Mouse (Mus musculus): ENCODE measurements around the gene Nfam1.

Gene Nfam1

DNA sequence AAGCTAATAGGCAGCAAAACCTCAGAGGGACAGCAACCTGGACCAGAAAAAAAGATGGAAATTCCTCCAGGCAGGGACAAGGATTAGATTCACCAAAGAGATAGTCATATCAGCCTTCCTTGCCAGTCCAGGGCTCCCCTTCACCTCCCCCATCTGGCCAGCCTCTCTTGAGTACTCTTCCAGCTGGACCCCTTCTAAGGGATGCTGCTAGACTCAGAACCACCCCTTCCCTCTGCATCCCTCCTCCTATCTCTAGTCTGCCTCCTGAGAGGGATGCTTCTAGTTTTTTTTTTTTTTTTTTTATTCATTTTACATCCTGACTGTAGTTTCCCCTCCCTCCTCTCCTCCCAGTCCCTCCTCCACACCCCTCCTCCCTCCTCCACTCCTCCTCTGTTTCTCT, 36.7 kb downstream of the Nfam1 start:
- in situ Hi-C loops (cut with MboI; ENCODE audit: low sequenced_read_pairs) = no loop called here

DNA sequence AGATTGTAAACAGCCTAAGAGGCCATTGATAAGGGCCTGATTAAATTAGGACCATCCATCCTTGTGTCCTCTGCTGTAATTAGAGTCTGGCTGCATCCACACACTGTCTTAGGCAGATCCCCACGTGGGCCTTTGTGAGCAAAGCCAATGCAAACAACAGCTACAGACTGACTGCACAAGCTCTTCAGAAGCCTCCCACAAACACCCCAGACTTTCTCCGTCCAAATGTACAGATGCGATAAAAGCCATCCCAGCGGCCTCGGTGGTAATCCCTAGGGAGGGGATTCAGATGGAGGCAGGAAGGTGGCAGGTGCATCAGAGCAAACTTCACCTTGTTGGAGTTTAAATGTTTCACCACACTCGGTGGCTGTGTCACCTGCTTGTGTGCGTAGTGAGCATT, 37.9 kb downstream of the Nfam1 start:
- in situ Hi-C loops (cut with MboI; ENCODE audit: low sequenced_read_pairs) = no loop called here

DNA sequence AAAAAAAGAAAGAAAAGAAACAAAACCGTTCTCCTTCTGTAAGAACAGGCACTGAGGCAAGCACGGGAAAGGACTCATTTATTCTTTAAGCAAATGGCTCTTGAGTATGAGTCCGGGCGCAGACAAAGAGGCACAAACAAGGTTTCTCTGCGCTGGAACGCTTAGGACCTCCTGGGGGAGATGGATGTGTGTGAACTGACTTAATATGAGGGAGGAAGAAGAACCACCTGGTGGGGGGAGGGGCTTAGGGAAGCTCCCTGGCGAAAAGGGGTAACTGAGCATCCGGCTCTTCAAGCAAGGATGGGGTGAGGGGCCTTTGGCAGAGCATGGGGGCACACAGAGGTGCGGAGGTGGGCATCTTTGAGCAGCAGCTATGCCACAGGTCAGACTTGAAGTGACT, 40.2 kb downstream of the Nfam1 start:
- in situ Hi-C loops (cut with MboI; ENCODE audit: low sequenced_read_pairs) = no loop called here

DNA sequence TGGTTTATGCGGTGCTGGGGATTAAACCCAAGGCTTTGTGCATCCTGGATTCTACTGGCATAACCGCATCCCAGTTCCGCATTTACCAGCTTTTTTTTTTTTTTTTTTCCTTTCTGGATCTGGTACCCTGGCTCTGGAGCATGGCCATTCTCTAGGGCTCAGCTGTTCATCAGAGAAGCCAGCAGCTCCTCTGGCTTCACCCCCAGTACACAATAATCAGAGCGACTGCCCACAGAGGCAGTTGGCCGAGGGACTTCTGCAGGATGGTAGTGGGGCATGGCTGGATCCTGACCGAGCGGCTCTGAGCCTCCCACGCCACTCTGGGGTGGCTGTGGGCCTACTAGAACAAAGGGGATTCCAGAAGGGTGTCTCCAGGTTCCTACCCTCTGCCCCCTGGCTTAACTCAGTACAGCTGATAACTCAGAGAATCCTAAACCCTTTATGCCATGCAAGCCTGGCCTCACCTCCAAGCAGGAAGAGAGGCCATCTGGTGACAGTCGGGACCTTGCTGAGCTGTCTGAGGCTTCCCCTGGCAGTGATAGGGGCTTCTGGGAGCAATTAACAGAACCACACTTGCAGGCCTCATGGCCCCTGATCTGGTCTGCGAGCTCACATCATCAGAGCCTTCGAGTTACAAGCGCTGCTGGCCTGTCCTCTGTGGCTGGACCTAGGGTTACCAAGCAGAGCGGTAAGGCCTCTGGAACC, 40.9 kb downstream of the Nfam1 start:
- in situ Hi-C loops (cut with MboI; ENCODE audit: low sequenced_read_pairs) = no loop called here

DNA sequence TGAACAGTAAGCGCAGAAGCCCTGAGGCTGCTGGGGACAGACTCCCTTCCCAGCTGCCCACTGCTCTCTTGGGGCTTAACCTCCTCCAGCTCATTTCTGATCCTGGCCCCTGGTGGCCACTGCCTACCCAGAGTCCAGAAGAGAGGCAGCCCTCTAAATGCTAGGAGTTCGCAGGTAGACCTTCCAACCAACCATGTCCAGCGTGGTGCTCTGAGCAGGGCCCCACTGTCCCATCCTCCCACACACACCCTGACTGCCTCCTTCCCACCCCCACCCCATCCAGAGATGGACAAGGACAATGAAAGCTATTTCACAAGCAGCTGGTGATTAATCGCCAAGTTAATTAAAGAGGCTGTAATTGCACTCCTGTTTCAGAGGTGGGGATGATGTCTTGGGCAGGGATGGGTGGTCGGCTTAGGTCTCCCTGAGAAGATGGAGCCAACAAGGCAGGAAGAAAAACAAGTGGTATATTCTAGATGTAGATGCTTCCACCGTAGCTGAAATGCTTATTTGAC, 43.9 kb downstream of the Nfam1 start:
- in situ Hi-C loops (cut with MboI; ENCODE audit: low sequenced_read_pairs) = no loop called here

DNA sequence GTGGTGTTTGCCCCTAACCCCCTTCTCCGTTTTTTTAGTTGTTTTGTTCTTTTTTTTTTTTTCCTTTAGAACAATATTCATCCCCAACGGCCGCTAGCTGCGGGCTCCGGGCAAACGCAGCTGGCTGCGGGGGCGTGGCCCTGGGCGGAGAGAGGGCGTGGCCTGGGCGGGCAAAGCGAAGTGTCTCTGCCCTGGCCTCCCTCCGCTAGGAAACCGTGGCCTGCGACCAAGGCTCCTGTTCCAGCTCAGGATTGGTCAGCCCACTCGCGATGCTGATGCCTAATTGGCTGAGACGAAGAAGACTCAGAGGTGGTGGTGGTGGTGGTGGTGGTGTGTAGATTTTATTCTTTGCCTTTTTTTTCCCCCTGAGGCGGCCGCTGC, 45.4 kb downstream of the Nfam1 start, which contains the start of gene Tcf20:
Gene Tcf20 (minus strand): TSS at position 141 of the 381 bp plus-strand sequence.
- in situ Hi-C loops (cut with MboI; ENCODE audit: low sequenced_read_pairs) = no loop called here

DNA sequence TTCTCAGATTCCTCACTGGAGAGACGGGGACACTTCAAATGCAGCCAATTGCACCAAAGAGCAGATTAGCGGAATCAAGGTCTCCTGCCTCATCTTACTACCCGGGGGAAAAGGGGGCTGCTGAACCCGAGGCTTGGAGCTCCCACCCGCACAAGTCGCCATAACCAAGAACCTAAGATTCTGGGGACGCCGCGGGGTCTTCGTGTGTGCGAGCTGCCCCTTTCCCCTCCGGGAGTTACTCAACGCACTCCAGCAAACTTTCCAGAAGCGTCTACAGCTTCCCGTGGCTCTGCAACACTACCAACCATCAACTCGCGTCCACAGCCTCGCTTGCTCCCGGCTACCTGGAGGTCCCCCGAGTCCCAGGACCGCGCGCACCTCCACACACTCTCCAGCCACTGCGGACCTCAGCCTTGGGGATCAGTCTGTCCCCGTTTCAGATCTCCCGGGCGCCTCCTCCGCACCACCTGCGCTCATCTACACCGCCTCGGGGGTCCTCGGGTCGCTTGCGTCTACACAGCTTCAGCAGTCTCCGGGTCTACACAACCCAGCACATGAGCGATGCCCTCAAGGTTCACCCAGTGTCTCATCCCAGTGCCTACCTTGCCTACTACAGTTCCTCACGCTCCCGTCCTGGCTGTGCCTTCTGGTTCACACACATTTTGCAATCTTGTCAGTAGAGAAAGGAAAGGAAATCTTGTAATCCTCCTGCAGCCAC, 45.9 kb downstream of the Nfam1 start:
- in situ Hi-C loops (cut with MboI; ENCODE audit: low sequenced_read_pairs) = no loop called here

DNA sequence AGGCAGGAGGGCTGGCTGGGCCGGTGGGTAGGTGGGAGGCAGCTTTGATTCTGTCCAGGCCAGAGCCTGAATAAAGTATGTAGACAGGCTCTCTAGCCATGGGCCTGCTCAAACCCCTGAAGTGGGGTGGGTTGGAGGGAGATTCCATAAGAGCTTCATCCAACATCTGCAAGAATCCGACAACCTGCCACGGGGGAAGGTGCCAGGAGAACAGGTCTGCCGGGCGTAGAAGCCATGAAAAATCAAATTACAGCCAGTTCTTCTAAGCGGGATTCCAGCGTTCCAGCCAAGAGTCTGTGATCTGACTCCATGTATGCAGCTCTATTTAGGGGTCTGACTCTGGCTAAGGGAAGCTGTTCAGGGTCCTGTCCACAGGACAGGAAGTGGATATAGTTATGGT, 48.5 kb downstream of the Nfam1 start:
- in situ Hi-C loops (cut with MboI; ENCODE audit: low sequenced_read_pairs) = no loop called here

DNA sequence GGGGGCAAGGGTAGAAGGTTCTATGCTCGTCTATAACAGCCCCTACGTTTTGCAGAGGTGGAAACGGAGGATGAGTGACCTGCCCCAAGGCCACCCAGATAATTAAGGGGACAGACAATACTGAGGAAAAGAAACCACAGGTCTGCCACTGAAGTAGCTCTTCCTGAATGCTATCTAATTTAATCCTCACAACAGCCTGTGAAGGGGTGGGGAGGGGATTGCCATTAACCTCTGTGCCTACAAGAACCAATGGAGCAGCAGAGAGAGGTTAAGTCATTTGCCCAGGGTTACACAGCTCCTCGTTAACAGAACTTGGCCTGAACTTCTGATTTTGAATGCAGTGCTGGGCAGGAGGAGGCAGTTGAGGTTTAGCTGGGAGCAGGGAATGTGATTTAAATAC, 49.0 kb downstream of the Nfam1 start:
- in situ Hi-C loops (cut with MboI; ENCODE audit: low sequenced_read_pairs) = no loop called here

DNA sequence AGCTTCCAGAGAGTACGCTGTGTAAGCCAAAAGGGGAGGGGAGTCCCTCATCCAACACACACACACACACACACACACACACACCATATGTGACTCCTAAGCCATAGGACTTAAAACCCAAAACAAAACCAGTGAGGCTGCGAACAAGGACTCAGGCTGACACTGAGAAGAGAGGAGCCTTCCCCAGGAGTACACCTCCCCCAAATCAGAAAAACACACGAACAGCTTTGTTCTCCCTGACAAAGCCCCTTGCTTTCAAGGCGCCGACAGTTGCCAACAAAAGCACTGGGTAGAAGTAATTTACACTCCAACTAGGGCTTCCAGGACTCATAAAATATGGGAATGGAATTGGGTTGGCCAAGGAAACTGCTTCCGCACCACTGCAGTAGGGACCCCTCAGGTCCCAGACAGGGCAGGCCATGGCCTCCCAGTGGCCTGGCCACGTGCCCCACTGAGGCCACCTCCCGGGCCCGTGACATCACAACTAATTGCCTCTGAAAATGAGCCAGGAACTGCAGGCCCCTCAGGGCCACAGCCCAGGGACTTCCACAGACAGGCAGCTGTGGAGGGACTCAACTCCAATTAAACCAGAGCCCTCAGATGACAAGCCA, 49.6 kb downstream of the Nfam1 start:
- in situ Hi-C loops (cut with MboI; ENCODE audit: low sequenced_read_pairs) = no loop called here

DNA sequence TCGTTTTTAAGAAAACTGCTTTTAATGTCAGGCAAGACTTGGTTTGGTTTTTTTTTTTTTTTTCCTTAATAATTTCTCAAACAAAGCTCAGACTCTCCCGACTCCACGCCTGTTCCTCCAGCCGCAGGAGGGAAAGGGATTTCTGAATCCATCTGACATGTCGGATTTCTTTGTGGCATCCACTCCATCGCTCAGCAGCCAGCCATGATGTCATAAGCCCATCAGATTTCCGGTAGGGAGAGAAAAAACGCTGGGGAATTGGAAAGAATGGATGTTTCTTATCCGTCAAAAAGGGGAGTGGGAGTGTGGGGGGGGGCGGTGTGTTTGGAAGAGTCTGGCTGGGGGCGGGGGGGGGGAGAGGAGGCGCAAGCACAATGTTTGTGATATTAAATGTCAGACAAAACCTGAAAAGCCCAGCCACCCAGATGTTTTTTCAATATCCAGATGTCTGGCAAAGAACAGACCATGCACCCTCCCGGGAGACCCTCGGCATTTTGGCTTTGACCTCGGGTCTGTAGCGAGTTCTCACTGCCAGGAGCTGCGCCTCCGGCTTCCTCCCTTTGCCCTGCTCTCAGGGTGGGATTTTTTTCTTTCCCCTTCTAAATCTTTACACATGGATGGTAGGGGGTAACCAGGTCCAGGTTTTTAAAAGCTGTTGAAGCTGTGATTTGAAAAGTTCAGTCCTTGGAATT, 50.2 kb downstream of the Nfam1 start:
- in situ Hi-C loops (cut with MboI; ENCODE audit: low sequenced_read_pairs) = no loop called here

DNA sequence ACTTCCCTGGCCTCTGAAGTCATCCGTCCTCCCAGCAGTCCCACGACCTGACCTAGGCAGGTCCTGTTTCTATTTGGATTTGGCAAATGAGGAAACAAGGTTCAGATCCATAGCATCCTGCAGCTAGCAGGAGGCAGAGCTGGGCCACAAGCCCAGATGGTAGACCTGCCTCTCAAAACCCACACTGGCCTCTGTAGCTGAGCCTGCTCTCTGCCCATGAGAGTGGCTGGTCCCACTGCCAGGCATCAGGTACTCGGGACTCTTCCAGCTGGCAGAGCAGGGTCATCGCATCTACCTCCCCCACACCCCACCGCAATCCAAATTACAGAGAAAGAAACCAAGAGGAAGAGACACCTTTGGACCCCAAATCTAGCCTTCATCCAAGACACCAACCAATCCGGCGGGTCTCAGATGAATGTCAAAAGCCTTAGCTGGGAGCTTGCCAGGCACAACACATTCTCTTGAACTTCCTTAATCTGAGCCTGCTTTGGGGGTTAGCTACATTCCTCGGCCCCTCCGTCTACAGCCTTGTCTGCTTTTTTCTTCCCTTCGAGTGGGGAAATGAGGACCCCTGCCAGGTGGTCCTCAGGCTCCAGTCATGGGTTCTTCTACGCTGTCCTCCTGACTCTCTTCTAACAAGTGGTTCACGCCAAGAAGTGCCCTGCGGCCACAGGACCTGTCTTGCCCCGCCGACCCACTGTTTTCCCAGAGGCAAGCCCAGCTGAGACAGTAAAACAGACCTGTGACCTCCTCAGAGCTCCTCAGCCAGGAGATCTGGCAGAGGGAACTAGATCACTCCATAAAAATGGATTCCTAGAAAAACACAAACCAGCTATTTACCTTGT, 51.2 kb downstream of the Nfam1 start:
- in situ Hi-C loops (cut with MboI; ENCODE audit: low sequenced_read_pairs) = no loop called here

DNA sequence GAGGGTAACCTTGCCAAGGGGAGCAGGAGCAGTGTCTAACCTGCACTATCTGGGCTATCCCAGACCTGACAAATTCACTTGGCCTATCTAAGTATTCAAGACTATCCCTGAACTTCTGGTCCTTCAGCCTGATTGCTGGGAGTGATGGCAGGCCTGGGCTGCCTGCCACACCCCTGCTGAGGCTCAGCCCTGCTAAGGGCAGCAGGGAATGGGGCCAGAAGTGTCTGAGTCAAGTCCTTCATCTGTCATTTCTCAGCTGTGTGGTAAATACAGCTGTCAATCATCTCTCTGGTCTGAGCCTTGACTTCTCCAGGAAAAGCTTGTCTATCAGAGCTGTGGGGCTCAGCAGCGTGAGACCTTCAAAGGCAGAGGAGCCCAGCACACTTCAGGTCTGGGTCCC, 53.6 kb downstream of the Nfam1 start:
- in situ Hi-C loops (cut with MboI; ENCODE audit: low sequenced_read_pairs) = no loop called here

DNA sequence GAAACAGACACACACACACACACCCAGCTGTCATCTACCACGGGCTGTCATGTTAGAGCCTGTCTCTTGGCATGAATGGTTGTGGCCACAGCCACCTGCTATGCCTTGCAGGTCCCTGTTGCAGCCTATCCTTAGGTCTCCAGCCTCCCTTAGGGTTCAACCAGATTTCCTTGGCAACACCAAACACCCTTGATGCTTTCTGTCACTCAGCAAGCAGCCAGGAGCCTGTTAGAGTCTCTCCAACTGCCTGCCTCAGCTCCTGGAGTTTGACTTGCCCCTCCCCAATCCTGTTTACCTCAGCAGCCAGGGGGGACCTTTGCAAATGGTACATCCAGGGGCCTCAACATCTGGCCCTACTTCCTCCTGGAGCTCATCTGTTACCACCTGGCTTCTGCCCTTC, 58.6 kb downstream of the Nfam1 start:
- in situ Hi-C loops (cut with MboI; ENCODE audit: low sequenced_read_pairs) = no loop called here

DNA sequence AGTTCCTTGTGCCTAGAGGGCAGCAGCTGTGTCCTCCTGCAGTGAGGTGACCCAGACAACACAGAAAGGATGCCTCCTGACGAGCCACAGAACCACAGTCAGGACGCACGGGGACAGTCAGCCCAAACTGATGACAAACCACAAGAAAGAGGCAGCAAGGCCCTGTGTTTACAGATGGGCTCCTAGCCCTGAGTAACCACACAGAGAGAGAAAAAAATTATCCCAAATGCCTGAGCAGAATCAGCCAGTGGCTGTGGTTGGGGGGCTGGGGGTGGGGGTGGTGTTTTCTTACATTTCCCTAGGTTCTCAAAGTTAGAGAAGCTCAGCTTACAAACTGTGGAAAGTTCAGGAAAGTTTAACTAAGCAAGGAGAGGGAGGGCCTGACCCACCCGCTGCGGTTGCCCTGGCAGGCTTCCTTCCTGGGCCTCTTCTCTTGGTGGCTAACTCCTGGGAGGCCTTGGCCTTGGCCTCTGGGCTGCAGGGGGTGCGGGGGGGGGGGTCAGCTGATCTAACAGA, 63.8 kb downstream of the Nfam1 start:
- in situ Hi-C loops (cut with MboI; ENCODE audit: low sequenced_read_pairs) = no loop called here

DNA sequence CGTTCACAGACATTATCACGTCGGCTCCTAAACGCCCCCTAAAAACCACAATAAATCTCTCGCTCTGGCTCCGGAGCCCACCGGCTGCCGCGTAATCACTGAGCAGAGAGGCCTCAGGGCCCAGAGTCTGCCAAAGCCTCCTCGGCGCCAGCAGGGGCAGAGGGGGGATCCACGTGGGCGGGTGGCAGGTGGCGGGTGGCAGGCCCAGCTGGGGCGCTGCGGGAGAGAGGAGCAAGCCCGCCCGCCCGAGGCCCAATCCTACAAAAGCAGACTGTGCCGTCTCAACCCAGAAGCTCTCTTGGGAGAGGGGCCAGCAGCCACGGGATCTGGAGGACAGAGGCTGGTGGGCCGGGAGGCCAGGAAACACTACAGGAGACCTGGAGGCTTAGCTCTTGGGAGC, 64.7 kb downstream of the Nfam1 start:
- in situ Hi-C loops (cut with MboI; ENCODE audit: low sequenced_read_pairs) = no loop called here

DNA sequence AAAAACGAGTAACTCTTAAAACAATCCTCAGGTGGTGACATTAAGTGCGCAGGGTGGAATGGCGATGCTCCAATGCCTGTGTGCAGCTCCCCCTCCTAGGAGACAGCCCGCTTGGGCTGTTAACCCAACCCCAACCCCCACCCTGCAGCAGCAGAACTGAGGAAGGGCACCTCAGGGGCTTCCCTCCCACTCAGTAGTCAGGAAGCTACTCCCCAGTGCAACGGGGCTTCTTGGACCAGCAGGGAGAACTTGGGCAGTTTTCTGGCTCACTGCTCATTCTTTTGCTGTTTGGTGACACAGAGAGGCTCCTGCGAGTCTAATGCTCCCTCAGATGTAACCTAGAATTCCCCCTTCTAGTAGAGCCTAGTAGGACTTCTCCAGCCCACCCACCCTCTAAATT, 65.2 kb downstream of the Nfam1 start:
- in situ Hi-C loops (cut with MboI; ENCODE audit: low sequenced_read_pairs) = no loop called here

DNA sequence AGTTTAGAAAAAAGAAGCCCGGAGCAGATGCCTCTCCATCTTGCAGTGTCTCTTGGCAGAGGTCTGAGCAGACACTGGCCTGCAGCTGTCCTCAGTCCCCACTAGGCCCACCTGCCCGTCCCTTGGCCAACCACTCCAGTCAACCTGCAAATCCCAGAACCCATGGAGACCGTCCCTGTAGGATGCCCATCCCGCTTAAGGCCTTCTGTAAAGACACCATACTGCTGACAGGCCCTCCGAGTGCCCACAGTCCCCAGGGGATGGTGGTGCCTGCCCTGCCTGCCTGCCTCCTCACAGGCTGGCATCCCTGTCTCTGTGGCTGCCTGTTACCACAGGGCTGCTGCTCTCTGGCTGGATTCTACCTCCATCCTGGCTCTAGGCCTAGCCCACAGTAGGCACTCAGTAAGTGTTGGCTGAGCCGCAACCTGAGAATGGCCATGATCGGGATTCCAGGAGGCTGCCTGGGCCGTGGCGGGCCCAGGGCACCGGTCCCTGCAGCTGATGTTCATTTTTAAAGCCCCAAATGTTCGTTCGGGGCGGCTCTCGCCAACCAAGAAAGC, 68.8 kb downstream of the Nfam1 start:
- in situ Hi-C loops (cut with MboI; ENCODE audit: low sequenced_read_pairs) = no loop called here

DNA sequence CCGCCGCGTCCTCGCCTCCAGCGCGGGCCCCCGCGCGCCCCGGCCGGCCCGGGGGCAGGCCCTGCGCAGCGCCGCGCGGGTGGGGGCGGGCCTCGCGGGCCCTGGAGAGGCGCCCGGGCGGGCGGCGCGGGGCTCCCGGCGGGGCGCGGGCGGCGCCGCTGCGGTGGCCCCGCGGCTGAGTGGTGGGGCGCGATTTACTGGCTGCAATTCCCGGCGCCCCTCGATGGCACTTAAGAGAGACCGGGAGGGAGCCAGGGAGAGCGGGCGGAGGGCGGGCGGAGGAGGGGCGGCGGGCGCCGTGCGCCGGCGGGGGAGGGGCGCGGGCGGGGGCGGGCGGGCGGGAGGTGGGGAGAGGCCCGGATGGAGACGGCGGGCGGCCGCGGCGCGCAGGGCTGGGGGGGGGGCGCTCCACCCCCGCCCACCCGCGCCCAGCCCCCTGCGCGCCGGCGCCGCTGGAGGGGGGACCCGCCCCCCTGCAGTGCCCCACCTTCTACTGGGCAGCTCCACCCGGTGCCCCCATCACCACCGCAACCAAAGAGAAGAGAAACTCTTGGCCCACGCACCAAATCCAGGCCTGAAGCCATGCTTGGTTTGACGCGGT, 69.5 kb downstream of the Nfam1 start:
- in situ Hi-C loops (cut with MboI; ENCODE audit: low sequenced_read_pairs) = no loop called here

DNA sequence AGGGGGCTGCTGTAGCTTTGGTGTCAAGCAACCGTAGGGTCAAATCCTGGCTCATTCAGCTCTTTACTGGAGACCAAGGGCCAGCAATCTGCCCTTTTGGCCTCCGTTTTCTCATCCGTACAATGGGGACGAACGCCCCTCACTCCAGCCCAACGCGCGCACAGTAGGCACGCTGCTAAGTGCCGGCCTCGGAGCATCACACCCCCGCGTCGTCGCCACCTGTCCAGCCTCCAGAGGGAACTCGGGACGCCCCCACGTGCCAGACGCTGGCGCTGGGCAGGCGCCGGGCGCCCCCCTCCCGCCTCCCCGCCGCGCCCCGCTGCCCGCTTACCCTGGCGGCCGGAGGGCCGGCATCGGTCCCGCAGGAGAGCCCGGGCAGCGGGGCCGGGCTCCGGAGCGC, 70.0 kb downstream of the Nfam1 start:
- in situ Hi-C loops (cut with MboI; ENCODE audit: low sequenced_read_pairs) = no loop called here
